Mouse (Mus musculus) brain, embryonic 18.5 days (tissue): ENCODE data around the gene Gstt2.

ENCODE experiments used
- DNase-seq: peaks from one replicate; pipeline ENCODE4 v3.0.0-alpha.2; 2012; ENCODE audit warnings: low read depth, low spot score

Gstt2 gene

GRCm38 (mm10) chr10:75827668-75828360 lies 9.4 kb downstream of the Gstt2 start:
- no peak for DNase-seq

- DNase-seq: no peak
These were observed 12.7 kb downstream of the Gstt2 start for GRCm38 (mm10) chr10:75824530-75824929.

GRCm38 (mm10) chr10:75823782-75824181 lies 13.4 kb downstream of the Gstt2 start:
- DNase-seq: no peak

GRCm38 (mm10) chr10:75822443-75822842 lies 14.8 kb downstream of the Gstt2 start, which contains the start of gene Gstt4:
Gene Gstt4, minus strand, starts transcription at chr10:75822543.
- DNase-seq: no peak

GRCm38 (mm10) chr10:75819882-75820281 lies 17.3 kb downstream of the Gstt2 start:
- DNase-seq: no peak

- no peak for DNase-seq
These were observed 18.6 kb downstream of the Gstt2 start for GRCm38 (mm10) chr10:75818641-75819040.

GRCm38 (mm10) chr10:75804217-75804616 lies 33.0 kb downstream of the Gstt2 start:
- no peak for DNase-seq

GRCm38 (mm10) chr10:75798176-75798696 lies 39.0 kb downstream of the Gstt2 start, which contains the start of gene Gstt1:
Gene Gstt1, minus strand, starts transcription at chr10:75798584.
- DNase-seq: no peak

- no peak for DNase-seq
These were observed 39.5 kb downstream of the Gstt2 start for GRCm38 (mm10) chr10:75797619-75798175.

- no peak for DNase-seq
These were observed 40.3 kb downstream of the Gstt2 start for GRCm38 (mm10) chr10:75796731-75797516.

- DNase-seq: no peak
These were observed 42.3 kb downstream of the Gstt2 start for GRCm38 (mm10) chr10:75794880-75795279.

GRCm38 (mm10) chr10:75790773-75791172 lies 46.5 kb downstream of the Gstt2 start:
- no peak for DNase-seq

- DNase-seq: no peak
These were observed 47.4 kb downstream of the Gstt2 start for GRCm38 (mm10) chr10:75789841-75790240.

GRCm38 (mm10) chr10:75789081-75789735 lies 48.0 kb downstream of the Gstt2 start:
- DNase-seq: no peak

GRCm38 (mm10) chr10:75788277-75788676 lies 48.9 kb downstream of the Gstt2 start:
- no peak for DNase-seq

- DNase-seq: no peak
These were observed 51.8 kb downstream of the Gstt2 start for GRCm38 (mm10) chr10:75785442-75785841.
